Mouse (Mus musculus): Measurements from ENCODE around the gene Nckap5. TPM values are rescaled to one million over a fixed set of nuclear protein-coding genes. Genes with fewer than 3 reads are reported as not detected.

Nckap5 gene
- total and polyA plus RNA-seq, 3 experiments = not detected

- H3K27ac ChIP-seq (ENCODE audit: insufficient read depth, low read depth) = no peak overlapping the region
- dilution Hi-C loops (cut with MboI; ENCODE audit: extremely low pct_ligation_motif_present, extremely low pct_unique_long_range_greater_than_20kb, low sequenced_read_pairs) = no loop called here
These were observed 513.3 kb downstream of the Nckap5 start for GRCm38 (mm10) chr1:126317345-126317744.

GRCm38 (mm10) chr1:126316866-126317265 is 513.7 kb downstream of the Nckap5 start:
- in situ Hi-C loops (cut with MboI; ENCODE audit: low pct_ligation_motif_present, low pct_unique_long_range_greater_than_20kb, low sequenced_read_pairs) = no loop called here
- H3K4me2 ChIP-seq (ENCODE audit: insufficient read depth, low read depth, poor library complexity, severe bottlenecking) = no peak overlapping the region
- H3K9me3 ChIP-seq (replicated peaks; ENCODE audit: low read length) = peaks cover 58% of the 10 kb centered on the region
- H3K27me3 ChIP-seq (replicated peaks) = no peaks in the 10 kb centered on the region
- TF ChIP-seq TBP (conservative IDR thresholded peaks at IDR 0.05; ENCODE audit: low read depth, low read length) = no peak
- TF ChIP-seq POLR2AphosphoS2 (IDR thresholded peaks at IDR 0.05; ENCODE audit: low read depth, low read length) = no peak
- TF ChIP-seq NELFE (IDR thresholded peaks at IDR 0.05; ENCODE audit: low read depth, low read length) = no peak
- TF ChIP-seq MEF2A (IDR thresholded peaks at IDR 0.05; ENCODE audit: borderline replicate concordance, low read depth, low read length) = no peak
- TF ChIP-seq SMC3 (IDR thresholded peaks at IDR 0.05; ENCODE audit: low read depth, low read length) = no peak
- TF ChIP-seq ZNF384 (IDR thresholded peaks at IDR 0.05; ENCODE audit: low read depth, low read length) = no peak
- no peak for TF ChIP-seq ELF1 (IDR thresholded peaks at IDR 0.05; ENCODE audit: low read depth, low read length)
- TF ChIP-seq POLR2A (IDR thresholded peaks at IDR 0.05; ENCODE audit: low read depth, low read length) = no peak
- no peak for TF ChIP-seq GABPA (IDR thresholded peaks at IDR 0.05; ENCODE audit: insufficient replicate concordance, low read depth, low read length)
- TF ChIP-seq MYC (IDR thresholded peaks at IDR 0.05; ENCODE audit: low read depth, low read length) = no peak
- TF ChIP-seq HCFC1 (IDR thresholded peaks at IDR 0.05; ENCODE audit: low read depth, low read length) = no peak
- no peak for TF ChIP-seq CHD1 (IDR thresholded peaks at IDR 0.05; ENCODE audit: low read depth, low read length)
- no peak for TF ChIP-seq ZC3H11A (IDR thresholded peaks at IDR 0.05; ENCODE audit: low read depth, low read length)
- TF ChIP-seq MAFK (IDR thresholded peaks at IDR 0.05; ENCODE audit: insufficient replicate concordance, low read length) = no peak
- TF ChIP-seq ETS1 (conservative IDR thresholded peaks at IDR 0.05; ENCODE audit: low read depth, low read length) = no peak
- no peak for TF ChIP-seq UBTF (IDR thresholded peaks at IDR 0.05; ENCODE audit: low read depth, low read length)
- no peak for TF ChIP-seq CTCF (conservative IDR thresholded peaks at IDR 0.05 in 1 of 2, IDR thresholded peaks at IDR 0.05 in 1 of 2; ENCODE audit: low read depth in 2 of 2, low read length in 2 of 2)
- no peak for TF ChIP-seq USF2 (conservative IDR thresholded peaks at IDR 0.05; ENCODE audit: low read depth, low read length)
- DNase-seq (ENCODE audit: extremely low read depth) = no peak
- no peak overlapping the region for H3K9ac ChIP-seq (ENCODE audit: insufficient read depth, low read depth)
- H3K36me3 ChIP-seq (replicated peaks in 1 of 2; ENCODE audit: control insufficient read depth in 1 of 2, insufficient read depth in 1 of 2, low read length in 1 of 2) = no peaks in the 10 kb centered on the region
- H3K27ac ChIP-seq (ENCODE audit: insufficient read depth, low read depth) = no peak overlapping the region
- dilution Hi-C loops (cut with MboI; ENCODE audit: extremely low pct_ligation_motif_present, extremely low pct_unique_long_range_greater_than_20kb, low sequenced_read_pairs) = no loop called here
- no peaks in the 10 kb centered on the region for H3K79me2 ChIP-seq (replicated peaks; ENCODE audit: control insufficient read depth, extremely low read depth, insufficient read depth, poor library complexity, severe bottlenecking)
- H3K4me3 ChIP-seq (replicated peaks in 1 of 3; ENCODE audit: low read depth in 2 of 3, low read length in 2 of 3, poor library complexity in 1 of 3) = no peak overlapping the region
- no peaks in the 10 kb centered on the region for H3K4me1 ChIP-seq (ENCODE audit: control insufficient read depth in 1 of 2, insufficient read depth in 2 of 2)

More at GRCm38 (mm10) chr1:126317345-126317744, 513.3 kb downstream of the Nckap5 start:
- Histone ChIP-seq H3K4me3 (replicated peaks in 1 of 3; ENCODE audit: low read depth in 2 of 3, low read length in 2 of 3, poor library complexity in 1 of 3) (no peak overlapping the region), H3K9ac (ENCODE audit: insufficient read depth, low read depth) (no peak overlapping the region), H3K79me2 (replicated peaks; ENCODE audit: control insufficient read depth, extremely low read depth, insufficient read depth, poor library complexity, severe bottlenecking) (no peaks in the 10 kb centered on the region), H3K4me1 (ENCODE audit: control insufficient read depth in 1 of 2, insufficient read depth in 2 of 2) (no peaks in the 10 kb centered on the region), H3K36me3 (replicated peaks in 1 of 2; ENCODE audit: control insufficient read depth in 1 of 2, insufficient read depth in 1 of 2, low read length in 1 of 2) (no peaks in the 10 kb centered on the region), H3K27me3 (replicated peaks) (no peaks in the 10 kb centered on the region), H3K9me3 (replicated peaks; ENCODE audit: low read length) (peaks cover 57% of the 10 kb centered on the region), H3K4me2 (ENCODE audit: insufficient read depth, low read depth, poor library complexity, severe bottlenecking) (no peak overlapping the region)
- in situ Hi-C loops (cut with MboI; ENCODE audit: low pct_ligation_motif_present, low pct_unique_long_range_greater_than_20kb, low sequenced_read_pairs) = no loop called here
- TF ChIP-seq TCF12 (IDR thresholded peaks at IDR 0.05; ENCODE audit: low read depth, low read length) = no peak
- TF ChIP-seq POLR2AphosphoS2 (IDR thresholded peaks at IDR 0.05; ENCODE audit: low read depth, low read length) = no peak
- TF ChIP-seq SMC3 (IDR thresholded peaks at IDR 0.05; ENCODE audit: low read depth, low read length) = no peak
- no peak for TF ChIP-seq E2F4 (IDR thresholded peaks at IDR 0.05; ENCODE audit: insufficient replicate concordance, low read depth, low read length)
- no peak for TF ChIP-seq ZC3H11A (IDR thresholded peaks at IDR 0.05; ENCODE audit: low read depth, low read length)
- no peak for TF ChIP-seq JUND (conservative IDR thresholded peaks at IDR 0.05; ENCODE audit: low read depth, low read length)
- no peak for TF ChIP-seq UBTF (IDR thresholded peaks at IDR 0.05; ENCODE audit: low read depth, low read length)
- DNase-seq (ENCODE audit: extremely low read depth) = no peak
